Mouse (Mus musculus): ENCODE measurements at regions not wholly inside any gene's neighbourhood (a gene's known extent, or its start where the extent isn't known, plus 50 kb on each side); places are given as distances from the start of the nearest gene placed in this dataset.
"Not testable (repeated sequence)": the region's sequence is repeated elsewhere in the genome, so short reads cannot be mapped to it uniquely, and the experiment has no call there.

DNA sequence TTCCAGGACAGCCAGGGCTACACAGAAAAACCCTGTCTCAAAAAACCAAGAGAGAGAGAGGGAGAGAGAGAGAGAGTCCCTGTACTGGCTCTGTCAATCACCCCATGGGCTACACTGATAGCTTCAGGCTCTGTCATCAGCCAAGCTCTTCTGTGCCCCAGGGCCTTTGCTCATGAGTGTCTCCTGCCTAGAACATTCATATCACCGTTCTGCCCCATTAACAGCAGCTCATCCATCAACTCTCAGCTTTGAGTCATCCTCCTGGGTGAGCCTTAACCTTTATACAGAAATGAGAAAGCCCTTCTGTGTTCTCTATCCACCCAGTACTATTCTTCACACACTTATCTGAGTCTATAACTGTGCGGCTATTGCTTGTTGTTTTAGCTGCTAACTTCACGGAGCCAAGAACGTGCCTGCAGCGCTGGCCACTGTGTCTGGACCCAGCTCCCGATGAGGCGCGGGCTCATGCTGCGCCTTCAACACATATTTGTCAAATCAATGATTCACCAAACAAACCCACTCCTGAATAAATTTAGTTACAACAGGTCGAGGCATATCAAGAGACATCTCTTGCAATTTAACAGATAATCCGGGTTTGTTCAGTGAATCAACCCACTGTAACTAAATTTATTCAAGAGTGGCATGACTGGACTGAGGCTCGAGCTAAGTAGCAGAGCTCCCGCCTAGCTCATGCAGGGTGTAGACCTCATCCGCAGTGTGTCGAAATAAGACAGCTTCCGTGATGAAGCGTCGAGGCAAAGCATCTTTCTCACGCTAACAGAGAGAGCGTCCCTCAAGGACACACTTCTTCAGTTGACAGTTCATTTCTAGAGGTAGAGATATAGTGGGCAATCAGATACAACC lies 152.1 kb downstream of the Katnal1 start:
- DNase-seq (ENCODE audit: low read depth, low spot score) = no peak

DNA sequence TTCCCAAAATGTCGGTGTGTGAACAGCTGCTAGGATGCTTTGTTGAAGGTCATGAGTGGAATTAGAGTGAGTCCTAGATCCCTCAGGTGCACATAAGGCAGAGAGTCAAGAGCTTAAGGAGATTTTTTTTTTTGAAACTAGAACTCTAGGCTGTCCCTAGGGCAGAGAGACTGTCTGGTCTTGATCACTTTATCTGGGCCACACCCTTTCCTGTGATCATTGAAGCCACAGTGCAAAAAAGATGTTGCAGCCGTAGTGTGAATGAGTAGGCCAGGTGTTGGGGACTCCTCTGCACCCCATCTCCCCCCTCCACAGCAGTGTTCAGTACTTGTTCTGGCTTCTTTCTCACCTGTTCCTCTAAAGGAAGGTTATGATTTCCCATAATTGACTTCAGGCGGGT lies 153.9 kb downstream of the Katnal1 start:
- no peak for DNase-seq (ENCODE audit: low read depth, low spot score)

DNA sequence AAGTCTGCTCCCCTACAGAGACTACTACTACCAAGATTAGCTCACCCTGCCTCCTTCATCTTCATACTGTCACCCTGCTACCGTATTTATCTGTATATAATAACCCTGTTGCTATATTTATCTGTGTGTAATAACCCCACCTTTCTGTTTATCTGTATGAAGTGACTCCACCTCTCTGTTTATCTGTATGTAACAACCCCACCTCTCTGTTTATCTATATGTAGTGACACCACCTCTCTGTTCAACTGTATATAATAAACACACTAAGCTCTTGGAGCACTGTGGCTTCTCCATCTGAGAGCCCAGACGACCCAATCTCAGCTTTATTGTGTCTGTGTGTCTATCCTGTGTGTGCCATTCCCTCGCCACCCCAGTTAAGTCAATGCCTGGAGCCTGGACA lies 154.7 kb downstream of the Katnal1 start:
- DNase-seq (ENCODE audit: low read depth, low spot score) = no peak

DNA sequence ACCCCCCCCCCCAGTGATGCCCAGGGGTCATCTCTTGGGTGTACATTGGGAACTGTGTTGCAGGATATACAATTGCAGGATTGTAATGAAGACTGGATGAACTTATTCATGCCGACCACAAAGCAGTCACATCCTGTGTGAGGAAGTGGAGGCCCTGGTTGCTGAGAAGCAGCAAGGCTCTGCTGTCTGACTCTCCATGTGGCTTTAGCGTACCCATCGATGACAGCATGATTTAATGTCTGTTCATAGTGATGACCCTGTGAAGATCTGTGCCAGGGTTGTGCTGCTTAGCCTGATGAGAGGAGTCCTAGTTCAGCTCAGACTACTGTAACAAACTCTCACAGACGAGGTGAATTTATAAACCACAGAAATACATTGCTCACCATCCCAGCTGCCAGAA lies 159.7 kb downstream of the Katnal1 start:
- DNase-seq (ENCODE audit: low read depth, low spot score) = no peak

DNA sequence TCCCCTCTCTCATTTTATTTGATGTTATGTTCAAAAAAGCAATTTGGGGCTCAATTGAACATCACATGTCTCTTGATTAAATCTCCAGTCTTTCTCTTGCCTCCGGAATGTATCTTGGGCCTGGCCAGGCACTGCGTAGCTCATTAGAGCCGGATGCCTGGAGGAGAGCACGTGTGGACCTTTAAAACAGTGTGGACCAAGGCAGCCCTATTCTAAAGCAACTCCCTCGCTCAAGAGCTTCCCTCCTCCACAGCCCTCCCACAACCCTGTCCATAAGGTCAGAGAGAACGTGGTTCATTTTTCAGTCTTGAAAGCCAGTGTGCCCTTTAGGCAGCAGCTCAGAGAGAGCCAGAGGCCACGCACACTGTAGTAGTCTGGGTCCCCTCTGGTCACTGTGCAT lies 160.8 kb downstream of the Katnal1 start:
- no peak for DNase-seq (ENCODE audit: low read depth, low spot score)

DNA sequence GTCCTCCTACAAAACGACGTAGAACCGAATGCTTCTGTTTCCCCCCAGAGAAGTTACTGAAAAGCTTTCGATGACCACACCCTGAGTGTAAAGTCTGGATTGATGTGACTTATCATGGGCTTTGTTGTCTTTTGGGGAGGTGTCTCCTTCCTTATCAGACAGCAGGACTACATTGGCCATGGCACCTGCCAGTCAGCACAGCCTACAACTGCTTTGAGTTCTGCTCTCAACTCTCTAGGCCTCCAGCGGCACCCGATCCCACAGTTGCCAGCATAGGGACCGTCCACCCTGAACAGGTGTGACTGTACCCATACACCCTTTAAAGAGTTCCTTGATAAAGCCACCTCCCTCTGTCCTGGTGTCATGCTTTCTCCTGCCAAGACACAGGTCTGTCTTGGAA lies 163.1 kb downstream of the Katnal1 start:
- DNase-seq (ENCODE audit: low read depth, low spot score) = no peak

DNA sequence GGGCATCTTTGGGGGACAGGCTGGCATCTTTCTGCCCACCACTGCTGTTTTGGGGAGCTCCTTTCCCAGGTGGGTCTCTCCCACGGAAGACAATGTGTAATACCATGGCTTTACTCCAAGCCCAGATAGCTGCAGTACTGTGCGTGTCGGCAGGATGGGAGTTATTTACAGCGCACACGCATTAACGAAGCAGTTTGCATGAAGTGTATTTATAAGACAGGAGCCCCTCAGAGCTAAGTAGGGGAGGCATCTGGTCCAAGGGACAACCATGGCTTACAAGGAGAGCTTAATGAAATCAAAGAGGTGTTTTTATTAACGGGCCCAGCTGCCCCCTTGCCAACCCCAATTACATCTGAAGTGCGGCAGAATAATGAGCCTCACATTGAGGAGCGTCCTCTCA lies 169.0 kb downstream of the Katnal1 start:
- no peak for DNase-seq (ENCODE audit: low read depth, low spot score)

DNA sequence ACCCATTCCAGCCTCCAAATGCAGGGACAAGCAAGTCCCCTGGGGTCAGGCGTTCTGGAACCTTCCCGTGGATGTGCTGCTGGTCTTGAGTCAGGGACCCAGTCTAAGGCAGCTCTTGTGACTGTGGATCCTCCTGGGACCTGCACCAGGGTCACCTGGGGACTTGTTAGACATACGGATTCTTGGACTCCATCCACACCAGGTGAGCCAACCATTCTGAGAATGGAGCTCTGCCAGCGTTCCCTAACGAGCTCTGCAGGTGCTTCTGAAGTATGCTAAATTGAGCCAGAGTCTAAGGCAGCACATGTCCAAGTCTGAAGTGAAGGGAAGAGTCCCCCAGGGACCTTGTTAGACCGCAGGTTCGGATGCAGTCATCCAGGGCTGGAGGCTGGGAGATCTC lies 170.3 kb downstream of the Katnal1 start:
- no peak for DNase-seq (ENCODE audit: low read depth, low spot score)

DNA sequence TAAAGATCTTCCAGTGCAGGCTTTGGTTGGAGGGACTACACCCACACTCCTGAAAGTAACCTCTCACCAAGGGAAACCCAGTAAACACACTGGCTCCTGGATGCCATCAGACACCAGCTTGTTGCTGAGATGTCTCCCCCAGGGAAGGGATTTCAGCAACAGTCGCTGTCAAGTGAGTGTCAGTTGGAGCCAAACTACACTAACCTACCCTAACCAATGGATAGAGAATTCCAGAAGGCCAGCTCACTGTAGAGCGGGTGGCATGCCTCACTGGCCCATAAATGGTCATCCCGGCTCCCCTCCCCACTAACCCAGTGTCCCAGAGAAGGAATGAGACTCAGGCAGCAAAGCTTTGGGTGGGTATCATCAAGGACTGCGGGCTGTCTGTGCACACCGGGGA lies 171.4 kb downstream of the Katnal1 start:
- DNase-seq (ENCODE audit: low read depth, low spot score) = no peak

DNA sequence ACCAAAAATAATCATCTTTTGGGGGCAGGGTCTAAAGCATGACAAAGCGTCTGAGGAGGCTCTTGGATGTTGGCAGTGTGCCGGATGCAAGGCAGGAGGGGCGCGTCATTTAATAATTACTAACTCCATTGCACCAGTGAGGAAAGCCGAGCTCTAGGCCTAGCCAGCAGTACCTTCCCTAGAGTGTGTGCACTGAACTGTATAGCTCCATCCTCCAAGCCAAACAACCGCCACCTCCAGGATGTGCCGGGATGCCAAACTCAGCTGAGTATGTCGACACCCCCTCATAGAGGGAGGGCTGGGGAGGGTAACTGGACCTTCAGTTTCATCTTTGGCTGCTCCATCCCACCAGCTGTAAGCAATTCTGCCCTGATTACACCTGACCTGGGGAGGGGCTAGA lies 171.9 kb downstream of the Katnal1 start:
- no peak for DNase-seq (ENCODE audit: low read depth, low spot score)

DNA sequence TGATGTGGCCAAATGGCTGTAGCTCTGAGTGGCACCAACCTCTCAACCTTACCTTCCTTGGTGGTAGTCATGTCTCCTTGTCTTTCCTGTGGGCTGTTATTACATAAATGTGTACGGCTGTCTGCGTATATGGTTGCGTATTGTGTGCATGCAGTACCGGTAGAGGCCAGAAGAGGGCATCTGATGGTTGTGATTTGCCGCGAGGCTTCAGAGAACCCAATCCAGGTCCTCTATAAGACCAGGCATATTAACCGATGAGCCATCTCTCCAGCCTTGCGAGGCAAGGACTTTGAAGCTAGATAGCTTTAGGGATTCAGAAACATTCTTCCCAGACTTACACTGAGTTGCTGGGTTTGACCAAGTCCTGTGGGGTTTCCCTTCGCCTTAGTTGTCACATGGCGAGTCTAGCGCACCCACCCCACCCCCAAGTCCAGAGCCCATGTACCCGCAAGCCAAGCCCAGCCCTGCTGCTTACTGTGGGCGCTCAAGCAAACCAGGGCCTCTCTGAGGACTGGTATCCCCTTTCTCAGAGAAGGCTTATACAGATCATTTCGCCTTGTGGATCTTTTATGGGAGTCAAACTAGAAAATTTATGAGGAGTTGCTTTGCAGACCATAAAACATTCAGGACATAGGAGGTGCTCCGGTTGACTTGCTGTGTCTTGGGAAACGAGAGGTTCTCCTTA lies 172.7 kb downstream of the Katnal1 start:
- no peak for DNase-seq (ENCODE audit: low read depth, low spot score)

DNA sequence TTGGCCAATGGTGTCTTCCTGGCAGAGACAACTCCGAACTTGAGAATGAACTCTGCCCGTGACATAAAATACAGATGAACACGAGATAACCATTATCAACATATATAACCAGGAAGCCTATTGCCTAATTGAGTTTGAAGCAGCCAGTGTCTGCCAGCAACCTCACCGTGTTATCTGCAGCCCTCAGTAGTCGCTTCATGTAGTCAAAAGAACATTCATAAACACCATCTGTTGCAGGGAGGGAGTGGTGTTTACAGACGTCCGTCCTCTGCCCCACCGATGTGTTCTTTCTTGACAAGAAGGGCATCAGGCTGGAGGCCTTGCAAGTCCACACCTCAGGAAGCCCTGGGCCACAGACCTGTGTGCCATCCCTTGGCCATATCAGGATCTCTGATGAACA lies 173.3 kb downstream of the Katnal1 start:
- DNase-seq (ENCODE audit: low read depth, low spot score) = no peak

DNA sequence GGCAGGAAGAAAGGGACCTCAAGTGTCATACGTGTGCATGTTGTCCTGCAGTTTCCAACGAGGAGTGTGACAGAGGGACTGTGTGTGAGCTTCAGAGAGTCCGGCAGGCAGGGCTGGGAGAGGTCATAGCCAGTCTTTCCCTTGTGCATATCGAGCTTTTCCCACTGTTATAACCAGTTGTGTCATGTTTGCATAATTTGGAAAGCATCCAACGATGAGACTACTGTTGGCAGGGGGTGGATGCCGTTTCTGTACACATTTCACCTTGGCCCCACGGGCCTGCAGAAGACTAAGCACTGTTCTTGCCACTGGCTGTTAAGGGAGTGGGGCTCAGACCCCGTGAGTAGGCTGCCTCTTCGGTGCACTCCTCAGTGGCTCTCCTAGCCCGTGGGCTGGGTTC lies 174.2 kb downstream of the Katnal1 start:
- DNase-seq (ENCODE audit: low read depth, low spot score) = no peak

DNA sequence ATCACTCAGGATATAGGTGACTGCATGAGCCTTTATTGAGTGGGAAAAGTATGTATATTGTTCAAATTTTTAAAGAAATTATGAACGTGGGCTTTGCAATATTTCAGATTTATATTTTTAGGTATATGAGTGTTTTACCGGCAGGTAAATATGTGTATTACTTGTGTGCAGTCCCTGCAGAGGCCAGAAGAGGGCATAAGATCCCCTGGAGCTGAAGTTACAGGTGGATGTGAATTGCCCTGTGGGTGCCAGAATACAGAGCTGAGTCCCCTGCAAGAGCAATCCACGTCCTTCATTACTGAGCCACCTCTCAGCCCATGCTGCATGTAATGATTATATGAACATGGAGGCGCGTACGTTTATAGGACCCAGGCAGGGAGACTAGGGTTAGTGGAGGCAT lies 174.8 kb downstream of the Katnal1 start:
- no peak for DNase-seq (ENCODE audit: low read depth, low spot score)

DNA sequence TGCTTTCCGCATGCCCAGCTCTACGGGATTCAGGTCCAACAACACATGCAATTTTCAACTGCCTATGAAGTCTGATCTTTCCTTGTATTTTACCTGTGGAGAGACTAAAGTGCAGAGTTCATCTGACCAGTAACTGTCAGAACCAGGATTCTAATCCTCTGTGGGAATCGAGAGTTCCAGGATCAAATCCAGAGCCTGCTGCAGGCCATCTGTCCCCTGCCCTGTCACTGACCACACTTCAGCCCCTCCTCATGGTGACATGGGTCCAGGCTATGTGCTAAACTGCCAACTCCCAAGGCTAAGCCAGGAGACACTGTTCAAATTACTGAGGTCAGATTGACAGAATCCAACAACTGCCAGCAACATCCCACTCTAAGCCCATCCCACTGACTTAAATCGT lies 175.7 kb downstream of the Katnal1 start:
- DNase-seq (ENCODE audit: low read depth, low spot score) = no peak

DNA sequence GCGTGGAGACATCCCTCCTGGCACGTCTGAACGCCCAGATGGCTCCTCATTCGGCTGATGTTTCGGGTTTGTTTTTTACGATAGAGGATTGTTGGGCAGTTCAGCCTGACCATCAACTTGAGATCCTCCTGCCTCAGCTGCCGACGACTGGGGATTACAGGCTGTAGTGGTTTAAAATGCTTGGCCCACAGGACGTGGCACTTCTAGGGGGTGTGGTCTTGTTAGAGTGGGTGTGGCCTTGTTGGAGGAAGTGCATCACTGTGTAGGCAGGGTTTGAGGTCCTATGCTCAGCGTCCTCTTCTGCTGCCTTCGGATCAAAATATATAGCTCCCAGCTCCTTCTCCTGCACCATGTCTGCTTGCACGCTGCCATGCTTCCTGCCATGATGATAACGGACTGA lies 177.1 kb downstream of the Katnal1 start:
- no peak for DNase-seq (ENCODE audit: low read depth, low spot score)

DNA sequence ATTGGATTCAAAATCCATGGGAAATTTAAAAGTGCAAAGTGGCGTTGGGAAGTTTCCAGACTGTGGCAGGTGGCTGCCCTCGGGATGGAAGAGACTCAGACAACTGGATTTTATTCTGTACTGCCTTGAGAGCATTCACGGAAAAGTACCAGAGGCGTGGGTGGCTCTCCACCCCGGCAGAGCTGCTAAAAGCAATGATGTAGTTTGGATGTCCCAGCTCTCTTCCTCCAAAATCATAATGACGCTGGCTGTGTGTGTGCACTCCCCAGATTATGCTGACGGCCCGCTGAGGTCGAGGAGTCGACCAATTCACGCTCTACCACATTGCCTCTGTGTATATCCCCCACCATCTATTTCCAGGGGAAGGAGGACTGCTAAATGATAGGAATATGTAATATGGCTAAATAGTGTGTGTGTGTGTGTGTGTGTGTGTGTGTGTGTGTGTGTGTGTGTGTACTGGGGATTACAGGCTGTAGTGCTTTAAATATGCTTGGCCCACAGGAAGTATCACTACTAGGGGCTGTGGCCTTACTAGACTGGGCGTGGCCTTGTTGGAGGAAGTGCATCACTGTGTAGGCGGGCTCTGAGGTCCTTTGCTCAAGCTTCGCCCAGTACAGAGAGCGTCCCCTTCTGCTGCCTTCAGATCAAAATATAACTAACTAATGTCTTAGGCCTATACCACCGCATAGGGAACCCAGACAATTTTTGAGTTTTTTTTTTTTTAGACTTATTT lies 179.0 kb downstream of the Katnal1 start:
- DNase-seq (ENCODE audit: low read depth, low spot score) = no peak

DNA sequence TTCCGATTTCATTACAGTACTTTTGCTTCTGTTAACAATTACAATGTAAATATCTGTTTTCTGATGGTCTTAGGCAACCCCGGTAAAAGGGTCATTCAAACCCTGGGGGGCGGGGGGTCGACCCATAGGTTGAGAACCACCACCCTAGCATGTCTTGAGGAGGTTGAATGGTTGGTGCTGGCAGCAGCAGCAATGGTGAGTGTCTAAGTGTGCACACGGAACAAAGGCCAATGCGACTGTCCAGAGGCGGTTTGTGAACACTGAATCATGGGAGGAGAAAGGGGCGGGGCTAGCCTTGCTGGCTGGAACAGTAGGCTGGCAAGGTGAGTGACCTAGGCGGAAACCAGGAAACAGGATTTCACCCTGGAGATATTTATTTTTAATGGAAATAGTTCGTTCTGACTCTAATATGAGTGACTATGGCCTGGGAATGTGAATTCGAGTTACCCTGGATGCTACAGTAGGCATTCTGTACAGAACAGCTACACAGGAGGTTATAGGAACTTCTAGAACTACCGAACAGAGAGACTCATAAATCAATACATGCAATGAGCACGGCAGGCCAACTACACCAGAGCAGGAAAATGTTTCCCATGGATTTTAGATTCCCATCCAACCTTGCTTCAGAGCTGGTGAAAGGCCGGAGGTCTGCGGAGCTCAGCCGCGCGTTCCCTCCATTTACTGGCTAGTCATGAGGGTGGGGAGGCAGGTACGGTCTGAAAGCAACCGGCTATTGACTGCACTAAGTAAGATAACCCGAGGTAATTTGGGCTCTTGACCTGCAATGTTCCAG lies 181.0 kb downstream of the Katnal1 start:
- no peak for DNase-seq (ENCODE audit: low read depth, low spot score)

DNA sequence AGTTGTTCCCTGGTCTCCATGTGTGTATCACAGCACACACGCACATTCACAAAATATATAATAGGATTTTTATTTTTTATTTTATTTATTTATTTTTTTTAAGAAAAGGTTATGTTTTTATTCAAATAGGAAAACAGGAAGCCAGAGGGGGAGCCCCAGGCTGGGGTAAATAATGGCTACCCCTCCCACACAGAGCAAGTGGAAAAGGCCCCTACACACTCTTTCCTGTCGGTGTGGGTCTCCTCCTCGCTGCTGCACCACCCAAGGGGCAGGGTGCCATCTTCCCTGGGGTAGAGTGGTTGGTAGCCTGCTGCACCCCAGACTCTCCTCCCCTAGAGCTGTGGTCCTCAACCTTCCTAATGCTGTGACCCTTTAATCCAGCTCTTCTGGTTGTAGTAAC lies 181.6 kb downstream of the Katnal1 start:
- no peak for DNase-seq (ENCODE audit: low read depth, low spot score)

DNA sequence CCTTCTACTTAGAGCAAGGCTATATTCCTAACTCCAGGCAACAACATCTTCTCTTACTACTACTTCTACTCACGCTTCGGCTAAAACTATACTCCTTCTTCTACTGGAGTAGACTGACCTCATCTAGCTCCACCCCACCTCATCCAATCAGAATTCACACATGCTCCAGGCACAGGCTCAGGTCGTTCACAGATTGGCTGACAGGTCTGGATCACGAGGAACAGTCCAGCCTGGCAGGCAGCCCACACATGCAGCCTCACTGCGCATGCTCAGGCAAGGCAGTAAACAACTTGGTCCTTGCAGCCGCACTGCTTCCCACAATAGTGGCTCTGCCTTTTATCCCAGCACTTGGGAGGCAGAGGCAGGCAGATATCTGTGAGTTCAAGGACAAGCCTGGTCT lies 182.4 kb downstream of the Katnal1 start:
- DNase-seq (ENCODE audit: low read depth, low spot score) = not testable (repeated sequence)

DNA sequence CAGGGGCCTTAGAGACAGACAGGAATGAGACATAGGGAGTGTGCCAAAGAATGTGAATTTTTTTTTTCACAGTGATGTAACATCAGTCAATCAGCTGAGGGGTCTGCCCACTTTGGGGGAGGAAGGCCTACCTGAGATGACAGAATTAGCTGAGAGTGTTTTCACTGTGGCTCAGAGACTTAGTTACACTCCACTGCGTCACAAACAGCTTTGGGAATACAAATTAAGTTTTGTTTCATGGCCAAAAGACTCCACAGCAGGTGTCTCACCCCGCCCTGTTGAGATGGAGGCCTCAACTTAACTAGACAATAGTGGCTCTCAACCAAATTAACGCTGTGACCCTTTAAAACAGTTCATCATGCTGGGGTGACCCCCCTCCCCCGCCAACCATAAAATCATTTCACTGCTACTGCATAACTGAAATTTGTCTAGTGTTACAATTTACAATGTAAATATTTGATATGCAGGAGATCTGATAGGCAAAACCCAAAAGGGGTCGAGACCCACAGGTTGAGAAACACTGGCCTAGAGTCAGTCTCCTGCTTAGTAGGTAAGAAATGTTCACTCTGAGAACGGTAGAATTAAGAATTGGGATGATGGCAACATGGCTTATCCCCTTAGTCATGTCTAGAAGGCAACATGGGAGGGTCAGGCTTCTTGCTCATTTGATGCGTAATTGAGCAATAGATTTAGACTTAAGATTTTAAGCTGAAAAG lies 184.3 kb downstream of the Katnal1 start:
- DNase-seq (ENCODE audit: low read depth, low spot score) = no peak

Measured in WW6 (cell line).